Mouse (Mus musculus) thymus, adult 18-20 months (tissue): Measurements from ENCODE around the gene Tdp2.
"Not testable (repeated sequence)": the region's sequence is repeated elsewhere in the genome, so short reads cannot be mapped to it uniquely, and the experiment has no call there.

Source experiments
- DNase-seq, 2 experiments: peaks; one replicate each; pipeline ENCODE4 v3.0.0; 2022; ENCODE audit warnings: mixed read lengths in 2 of 2

Tdp2 gene

GRCm38 (mm10) chr13:24825587-24825986 lies 5.9 kb upstream of the Tdp2 start:
- no peak for DNase-seq

GRCm38 (mm10) chr13:24826116-24826515 lies 5.4 kb upstream of the Tdp2 start:
- DNase-seq = no peak

- DNase-seq = no peak
These were observed 625 bp upstream of the Tdp2 start for GRCm38 (mm10) chr13:24830756-24831352.

GRCm38 (mm10) chr13:24832131-24832810 lies 792 bp downstream of the Tdp2 start:
- DNase-seq = no peak

GRCm38 (mm10) chr13:24832811-24833155 lies 1.3 kb downstream of the Tdp2 start:
- DNase-seq = no peak

- DNase-seq = not testable (repeated sequence)
These were observed 6.3 kb downstream of the Tdp2 start for GRCm38 (mm10) chr13:24837765-24838164.

- no peak for DNase-seq
These were observed 8.4 kb downstream of the Tdp2 start for GRCm38 (mm10) chr13:24839831-24840230.

- no peak for DNase-seq
These were observed 10.2 kb downstream of the Tdp2 start for GRCm38 (mm10) chr13:24841702-24842101.

GRCm38 (mm10) chr13:24844983-24845955 lies 13.8 kb downstream of the Tdp2 start, which contains the start of gene D130043K22Rik:
D130043K22Rik (plus strand) TSS chr13:24845135.
- DNase-seq = peak in 1 of 2 experiments; percentile 15

- DNase-seq = no peak
These were observed 17.8 kb downstream of the Tdp2 start for GRCm38 (mm10) chr13:24849318-24849717.

- no peak for DNase-seq
These were observed 20.5 kb downstream of the Tdp2 start for GRCm38 (mm10) chr13:24851989-24852388.

GRCm38 (mm10) chr13:24852570-24852969 lies 21.1 kb downstream of the Tdp2 start:
- DNase-seq = no peak

GRCm38 (mm10) chr13:24859115-24859514 lies 27.6 kb downstream of the Tdp2 start:
- DNase-seq = no peak

- DNase-seq = no peak
These were observed 29.6 kb downstream of the Tdp2 start for GRCm38 (mm10) chr13:24861084-24861483.

- no peak for DNase-seq
These were observed 30.5 kb downstream of the Tdp2 start for GRCm38 (mm10) chr13:24862021-24862420.

GRCm38 (mm10) chr13:24862520-24862919 lies 31.0 kb downstream of the Tdp2 start:
- DNase-seq = peak; percentile 18 to 27

- DNase-seq = no peak
These were observed 35.2 kb downstream of the Tdp2 start for GRCm38 (mm10) chr13:24866430-24867402.

- no peak for DNase-seq
These were observed 36.3 kb downstream of the Tdp2 start for GRCm38 (mm10) chr13:24867789-24868188.

GRCm38 (mm10) chr13:24868233-24868632 lies 36.8 kb downstream of the Tdp2 start:
- no peak for DNase-seq

- no peak for DNase-seq
These were observed 48.0 kb downstream of the Tdp2 start for GRCm38 (mm10) chr13:24879359-24880040.

- no peak for DNase-seq
These were observed 48.7 kb downstream of the Tdp2 start for GRCm38 (mm10) chr13:24880208-24880607.

- no peak for DNase-seq
These were observed 49.2 kb downstream of the Tdp2 start for GRCm38 (mm10) chr13:24880704-24881103.
